Mouse (Mus musculus) v-Abl transformed pro-B cells (cell line): Measurements from ENCODE around the gene Prpsap1.

Source experiments
- in situ Hi-C, 2 experiments: fragments of 400-800 bp; cut with MboI; formaldehyde crosslinking; loops; one replicate each; pipeline ENCODE4 v1.15.1; 2025; ENCODE audit not compliant: unreplicated experiment in 2 of 2

The Prpsap1 gene

GRCm38 (mm10) chr11:116490232-116491107, 3.5 kb downstream of the Prpsap1 start:
- in situ Hi-C loops = loop anchor here in 1 of 2 experiments (10.0 kb wide), 1 partner anchor 134 kb away; the partner anchor contains the start of gene Rhbdf2

- in situ Hi-C loops = loop anchor here in 1 of 2 experiments (10.0 kb wide), 1 partner anchor 135 kb away; the partner anchor contains the start of gene Rhbdf2
Observed at GRCm38 (mm10) chr11:116489771-116490231, 4.2 kb downstream of the Prpsap1 start.

GRCm38 (mm10) chr11:116488693-116489375, 5.2 kb downstream of the Prpsap1 start:
- in situ Hi-C loops = no loop called here

- in situ Hi-C loops = no loop called here
Observed at GRCm38 (mm10) chr11:116488207-116488606, 5.8 kb downstream of the Prpsap1 start.

GRCm38 (mm10) chr11:116484261-116484660, 9.7 kb downstream of the Prpsap1 start:
- in situ Hi-C loops = no loop called here

- in situ Hi-C loops = no loop called here
Observed at GRCm38 (mm10) chr11:116481776-116482175, 12.2 kb downstream of the Prpsap1 start.

- in situ Hi-C loops = no loop called here
Observed at GRCm38 (mm10) chr11:116480975-116481374, 13.0 kb downstream of the Prpsap1 start.

- in situ Hi-C loops = no loop called here
Observed at GRCm38 (mm10) chr11:116479832-116480231, 14.2 kb downstream of the Prpsap1 start.

- in situ Hi-C loops = no loop called here
Observed at GRCm38 (mm10) chr11:116478978-116479377, 15.0 kb downstream of the Prpsap1 start.

GRCm38 (mm10) chr11:116477160-116477759, 16.7 kb downstream of the Prpsap1 start:
- in situ Hi-C loops = no loop called here

- in situ Hi-C loops = no loop called here
Observed at GRCm38 (mm10) chr11:116476696-116477095, 17.3 kb downstream of the Prpsap1 start.

GRCm38 (mm10) chr11:116476041-116476440, 18.0 kb downstream of the Prpsap1 start:
- in situ Hi-C loops = no loop called here

- in situ Hi-C loops = no loop called here
Observed at GRCm38 (mm10) chr11:116472275-116472674, 21.7 kb downstream of the Prpsap1 start.

GRCm38 (mm10) chr11:116470896-116471295, 23.1 kb downstream of the Prpsap1 start:
- in situ Hi-C loops = no loop called here

GRCm38 (mm10) chr11:116470249-116470648, 23.8 kb downstream of the Prpsap1 start:
- in situ Hi-C loops = no loop called here

- in situ Hi-C loops = loop anchor here in 1 of 2 experiments (10.0 kb wide), 3 partner anchors 324 to 744 kb away; partner anchors contain the start of genes Recql5 and Sap30bp
Observed at GRCm38 (mm10) chr11:116468338-116468737, 25.7 kb downstream of the Prpsap1 start.

- in situ Hi-C loops = loop anchor here in 1 of 2 experiments (10.0 kb wide), 3 partner anchors 321 to 741 kb away; partner anchors contain the start of genes Recql5 and Sap30bp
Observed at GRCm38 (mm10) chr11:116466141-116466540, 27.9 kb downstream of the Prpsap1 start, which contains the start of gene Qrich2. Gene Qrich2 (minus strand): TSS chr11:116466241.

GRCm38 (mm10) chr11:116463833-116464232, 30.2 kb downstream of the Prpsap1 start:
- in situ Hi-C loops = loop anchor here in 1 of 2 experiments (10.0 kb wide), 3 partner anchors 319 to 739 kb away; partner anchors contain the start of genes Recql5 and Sap30bp

- in situ Hi-C loops = loop anchor here in 1 of 2 experiments (10.0 kb wide), 3 partner anchors 319 to 739 kb away; partner anchors contain the start of genes Recql5 and Sap30bp
Observed at GRCm38 (mm10) chr11:116463338-116463737, 30.7 kb downstream of the Prpsap1 start.

GRCm38 (mm10) chr11:116459786-116460185, 34.2 kb downstream of the Prpsap1 start:
- in situ Hi-C loops = loop anchor here (5.0 to 10.0 kb wide), 5 partner anchors 237 to 735 kb away; partner anchors contain the start of genes Recql5 (in 1 of the 2), Sap30bp (in 1 of the 2) and Smim6 (in 1 of the 2)
